Mouse (Mus musculus): ENCODE data around the gene Mei1. TPM values are rescaled to one million over a fixed set of nuclear protein-coding genes. Genes with fewer than 3 reads are reported as not detected.

Gene Mei1
- total RNA-seq, 2 experiments from 2014 or later, result 0.09 TPM; not detected in 1

DNA sequence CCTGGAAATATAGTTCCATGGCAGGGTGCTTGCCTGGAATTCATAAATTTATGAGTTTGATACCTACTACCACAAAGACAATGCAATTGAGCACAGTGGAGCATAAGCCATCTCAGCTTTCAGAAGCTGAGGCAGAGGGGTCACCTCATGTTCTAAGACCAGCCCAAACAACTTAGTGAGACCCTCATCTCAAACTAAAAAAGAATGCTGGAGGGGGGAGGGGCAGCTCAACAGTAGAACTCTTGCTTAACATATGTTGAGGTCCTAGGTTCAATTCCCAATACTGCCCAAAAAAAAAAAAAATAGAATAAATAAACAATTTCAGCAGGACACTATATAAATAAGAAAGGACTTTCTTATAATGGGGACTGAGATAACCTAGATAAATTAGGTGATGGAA, 80.2 kb downstream of the Mei1 start:
- DNase-seq (ENCODE audit: low spot score), result no peak

- no peak for DNase-seq (ENCODE audit: low spot score)
Observed at GRCm38 (mm10) chr15:82151176-82151575, 81.4 kb downstream of the Mei1 start.

- DNase-seq (ENCODE audit: low spot score), result no peak
Observed at GRCm38 (mm10) chr15:82152022-82152421, 82.2 kb downstream of the Mei1 start.

DNA sequence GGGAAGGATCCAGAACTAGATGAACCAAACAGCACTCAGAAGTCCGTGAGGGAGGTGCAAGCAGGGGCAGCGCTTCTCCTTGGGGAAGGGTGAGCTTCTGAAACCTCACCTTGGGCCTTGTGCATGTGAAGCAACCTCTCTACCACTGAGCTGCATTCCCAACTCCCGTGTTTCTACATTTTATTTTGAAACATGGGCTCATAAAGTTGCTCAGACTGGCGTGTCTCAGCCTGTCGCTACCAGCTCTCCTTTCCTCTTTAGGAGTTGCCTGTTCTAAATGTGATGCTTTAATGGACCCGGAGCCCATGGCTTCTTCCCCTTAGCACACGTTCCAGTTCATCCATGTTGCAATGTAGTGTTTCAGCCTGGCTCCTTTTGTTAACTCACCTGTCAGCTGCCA, 82.6 kb downstream of the Mei1 start:
- DNase-seq (ENCODE audit: low spot score), result no peak

DNA sequence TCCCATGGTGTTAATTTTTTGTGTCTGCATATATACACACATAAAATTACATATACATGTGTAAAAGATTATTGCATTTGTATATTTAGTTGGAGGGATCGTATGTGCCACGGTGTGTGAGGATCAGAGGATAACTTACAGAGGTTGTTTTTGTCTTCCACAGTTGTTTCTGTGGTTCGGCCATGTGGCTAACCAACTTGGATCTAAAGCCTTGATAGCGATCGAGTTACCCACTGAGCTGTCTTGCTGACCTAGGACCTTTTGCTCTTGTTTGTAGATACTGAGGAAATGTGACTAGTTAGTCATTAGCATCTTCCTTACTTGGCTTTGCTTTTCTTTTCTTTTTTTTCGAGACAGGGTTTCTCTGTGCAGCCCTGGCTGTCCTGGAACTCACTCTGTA, 86.5 kb downstream of the Mei1 start:
- no peak for DNase-seq (ENCODE audit: low spot score)

- DNase-seq (ENCODE audit: low spot score), result no peak
Observed at GRCm38 (mm10) chr15:82156902-82157301, 87.1 kb downstream of the Mei1 start.

GRCm38 (mm10) chr15:82158243-82159035, 88.6 kb downstream of the Mei1 start:
- DNase-seq (ENCODE audit: low spot score), result no peak

GRCm38 (mm10) chr15:82159471-82159870, 89.7 kb downstream of the Mei1 start:
- no peak for DNase-seq (ENCODE audit: low spot score)

DNA sequence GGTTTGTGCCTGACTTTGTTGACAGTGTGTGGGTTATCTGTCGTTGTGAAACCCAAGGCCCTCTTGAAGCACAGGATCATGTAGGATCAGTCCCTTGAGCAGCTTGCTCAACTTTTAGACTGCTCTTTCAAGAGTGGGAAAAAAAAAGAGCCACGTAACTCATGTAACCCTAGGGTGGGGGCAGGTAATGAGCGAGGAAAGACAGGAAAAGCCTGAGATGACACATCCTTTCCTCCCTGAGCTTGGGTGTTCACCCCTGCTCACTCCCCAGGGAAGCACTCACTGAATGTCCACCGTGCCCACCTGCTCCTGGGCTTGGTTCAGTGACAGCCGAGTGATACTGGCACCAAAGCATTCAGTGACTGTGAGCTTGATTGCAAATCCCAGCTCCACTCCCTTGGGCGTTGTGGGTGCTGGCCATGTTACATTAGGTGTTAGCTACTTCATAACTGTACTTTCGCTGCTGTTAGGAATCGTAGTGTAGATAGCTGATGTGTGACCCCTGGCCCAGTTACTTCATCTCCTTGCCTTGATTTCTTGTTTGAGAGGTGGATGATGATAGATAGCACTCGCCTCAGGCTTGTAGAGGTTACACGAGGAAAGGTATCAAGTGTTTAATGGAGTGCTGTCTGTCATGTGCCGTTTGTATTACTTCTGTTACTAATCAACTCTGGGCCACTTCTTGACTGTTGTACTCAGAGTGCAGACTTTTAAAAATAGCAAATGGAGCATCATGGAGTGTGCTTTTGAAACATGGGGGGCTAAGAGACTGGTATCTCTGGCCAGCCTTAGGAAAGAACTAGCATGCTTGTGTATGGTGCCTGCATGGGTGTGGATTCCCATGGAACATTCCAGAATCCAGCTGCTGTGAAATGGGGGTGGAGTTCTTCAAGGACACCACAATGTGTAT, 91.2 kb downstream of the Mei1 start:
- DNase-seq (ENCODE audit: low spot score), result no peak

- no peak for DNase-seq (ENCODE audit: low spot score)
Observed at GRCm38 (mm10) chr15:82161965-82162600, 92.3 kb downstream of the Mei1 start.

- no peak for DNase-seq (ENCODE audit: low spot score)
Observed at GRCm38 (mm10) chr15:82163356-82164060, 93.7 kb downstream of the Mei1 start.

GRCm38 (mm10) chr15:82164061-82164399, 94.2 kb downstream of the Mei1 start:
- no peak for DNase-seq (ENCODE audit: low spot score)

- no peak for DNase-seq (ENCODE audit: low spot score)
Observed at GRCm38 (mm10) chr15:82164496-82164895, 94.7 kb downstream of the Mei1 start.

GRCm38 (mm10) chr15:82165332-82166239, 95.8 kb downstream of the Mei1 start:
- DNase-seq (ENCODE audit: low spot score), result peak; percentile 81

GRCm38 (mm10) chr15:82166240-82167100, 96.7 kb downstream of the Mei1 start:
- DNase-seq (ENCODE audit: low spot score), result no peak

DNA sequence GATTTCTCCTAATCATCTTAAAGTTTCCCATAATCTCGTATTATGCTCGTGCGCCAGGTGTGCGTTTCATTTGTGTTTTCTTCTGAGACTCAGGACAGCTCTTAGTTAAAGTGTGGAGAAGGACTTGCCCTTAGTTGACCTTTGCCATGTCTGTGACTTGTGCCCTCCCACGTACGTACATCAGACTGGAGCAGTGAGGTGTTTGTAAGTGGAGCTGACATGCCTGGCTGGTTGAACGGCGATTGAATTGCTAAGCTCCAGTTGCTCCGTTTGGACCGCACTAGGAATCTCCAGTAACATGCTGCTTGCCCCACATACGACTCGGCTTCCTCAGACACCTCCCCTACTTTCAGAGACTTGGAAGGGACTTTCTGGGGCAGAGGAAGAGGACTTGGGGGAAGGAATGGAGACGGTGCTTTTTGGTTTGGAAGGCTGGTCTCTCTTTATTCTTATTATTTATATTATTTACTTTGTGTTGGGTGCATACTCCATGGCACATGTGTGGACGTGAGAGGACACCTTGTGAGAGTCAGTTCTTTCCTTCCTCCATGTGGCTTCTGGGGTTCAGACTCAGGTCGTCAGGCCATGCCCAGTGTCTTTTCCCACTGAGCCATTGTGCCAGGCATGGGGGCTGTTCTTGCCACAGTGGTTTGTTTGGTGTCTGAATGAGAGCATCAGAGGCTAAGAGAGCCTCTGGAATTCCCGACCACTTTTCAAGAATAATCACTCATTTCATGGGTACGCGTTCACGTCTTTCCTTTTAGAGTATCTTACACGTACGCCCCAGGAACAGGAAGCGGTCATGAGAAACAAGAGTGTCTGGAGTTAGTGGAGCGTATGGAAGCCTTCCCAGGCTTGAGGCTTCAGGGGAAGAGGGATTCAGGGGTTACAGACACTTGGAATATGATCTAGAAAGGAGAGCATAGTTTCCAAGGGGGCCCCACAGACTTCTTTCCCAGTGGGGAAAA, 97.7 kb downstream of the Mei1 start:
- peak; percentile 70 for DNase-seq (ENCODE audit: low spot score)

GRCm38 (mm10) chr15:82169671-82170070, 99.9 kb downstream of the Mei1 start:
- no peak for DNase-seq (ENCODE audit: low spot score)

All from gastrocnemius, adult 18-20 months (tissue).